Mouse (Mus musculus): Measurements from ENCODE around the gene Iqcg.

GRCm38 (mm10) chr16:33015396-33015907 lies 40.6 kb downstream of the Iqcg start:
- TF ChIP-seq RAD21 (IDR thresholded peaks at IDR 0.05; ENCODE audit: low read depth, low read length) (no peak), CTCF (conservative IDR thresholded peaks at IDR 0.05 in 1 of 2, IDR thresholded peaks at IDR 0.05 in 1 of 2; ENCODE audit: low read depth in 2 of 2, low read length in 2 of 2) (no peak)
